Mouse (Mus musculus): ENCODE data around the gene Camk1.
A peak's percentile ranks its signal among the peaks of the same experiment; 100 is the strongest.

The Camk1 gene

GRCm38 (mm10) chr6:113343177-113344092, at the start of gene Camk1:
Camk1 (minus strand) TSS chr6:113343984.
- peak; percentile 64 for DNase-seq (ENCODE audit: low spot score)

GRCm38 (mm10) chr6:113392387-113393071, 48.7 kb upstream of the Camk1 start:
- peak; percentile 43 for DNase-seq (ENCODE audit: low spot score)

- DNase-seq (ENCODE audit: low spot score) = no peak
These were observed 48.2 kb upstream of the Camk1 start for GRCm38 (mm10) chr6:113392015-113392386.

GRCm38 (mm10) chr6:113390715-113391114, 46.9 kb upstream of the Camk1 start:
- DNase-seq (ENCODE audit: low spot score) = no peak

GRCm38 (mm10) chr6:113388960-113389359, 45.2 kb upstream of the Camk1 start, which contains the start of gene Ttll3:
Ttll3 (plus strand) TSS chr6:113389260.
- DNase-seq (ENCODE audit: low spot score) = no peak

GRCm38 (mm10) chr6:113386025-113386424, 42.2 kb upstream of the Camk1 start:
- DNase-seq (ENCODE audit: low spot score) = no peak

GRCm38 (mm10) chr6:113385160-113385714, 41.5 kb upstream of the Camk1 start:
- DNase-seq (ENCODE audit: low spot score) = no peak

GRCm38 (mm10) chr6:113384351-113384927, 40.7 kb upstream of the Camk1 start:
- no peak for DNase-seq (ENCODE audit: low spot score)

GRCm38 (mm10) chr6:113380480-113380879, 36.7 kb upstream of the Camk1 start:
- DNase-seq (ENCODE audit: low spot score) = no peak

- DNase-seq (ENCODE audit: low spot score) = no peak
These were observed 35.5 kb upstream of the Camk1 start for GRCm38 (mm10) chr6:113379246-113379645.

- peak; percentile 92 for DNase-seq (ENCODE audit: low spot score)
These were observed 34.0 kb upstream of the Camk1 start, which contains the start of the genes Tada3 and Arpc4 for GRCm38 (mm10) chr6:113377496-113378385. Tada3 (minus strand) TSS chr6:113377883. Arpc4 (plus strand) TSS chr6:113378115.

GRCm38 (mm10) chr6:113377172-113377495, 33.4 kb upstream of the Camk1 start:
- DNase-seq (ENCODE audit: low spot score) = no peak

- DNase-seq (ENCODE audit: low spot score) = no peak
These were observed 29.7 kb upstream of the Camk1 start for GRCm38 (mm10) chr6:113373491-113373890.

- DNase-seq (ENCODE audit: low spot score) = no peak
These were observed 26.6 kb upstream of the Camk1 start for GRCm38 (mm10) chr6:113370194-113370929.

GRCm38 (mm10) chr6:113368577-113368976, 24.8 kb upstream of the Camk1 start:
- no peak for DNase-seq (ENCODE audit: low spot score)

- no peak for DNase-seq (ENCODE audit: low spot score)
These were observed 24.3 kb upstream of the Camk1 start for GRCm38 (mm10) chr6:113368124-113368523.

- no peak for DNase-seq (ENCODE audit: low spot score)
These were observed 23.8 kb upstream of the Camk1 start for GRCm38 (mm10) chr6:113367574-113367973.

- no peak for DNase-seq (ENCODE audit: low spot score)
These were observed 22.9 kb upstream of the Camk1 start for GRCm38 (mm10) chr6:113366639-113367038.

GRCm38 (mm10) chr6:113364518-113365135, 20.8 kb upstream of the Camk1 start:
- DNase-seq (ENCODE audit: low spot score) = no peak

GRCm38 (mm10) chr6:113362241-113362640, 18.5 kb upstream of the Camk1 start:
- no peak for DNase-seq (ENCODE audit: low spot score)

All from testis, postnatal 14 days (tissue).